Mouse (Mus musculus): ENCODE results near the gene Gm12248. TPM values are rescaled to one million over a fixed set of nuclear protein-coding genes. Genes with fewer than 3 reads are reported as not detected.
A peak's percentile ranks its signal among the peaks of the same experiment; 100 is the strongest.

Gm12248 gene
- polyA plus RNA-seq, 1 experiment from 2014 or later = 0.17 TPM

GRCm38 (mm10) chr11:58129302-58129843, 36.4 kb upstream of the Gm12248 start:
- no peak for ATAC-seq
- no peaks in the 10 kb centered on the region for H3K4me1 ChIP-seq (ENCODE audit: insufficient read depth, low read depth, low read length)
- WGBS = 85% methylated on average over 6 of the region's 6 CpGs
- TF ChIP-seq EP300 (IDR thresholded peaks at IDR 0.05) = no peak
- no peak for TF ChIP-seq CTCF (IDR thresholded peaks at IDR 0.05)
- H3K27me3 ChIP-seq (replicated peaks; ENCODE audit: insufficient read depth, low read length) = no peaks in the 10 kb centered on the region
- DNase-seq (ENCODE audit: low spot score) = no peak
- H3K27ac ChIP-seq (ENCODE audit: low read length) = no peak overlapping the region
- no peak overlapping the region for H3K9ac ChIP-seq (replicated peaks; ENCODE audit: low read depth)
- H3K36me3 ChIP-seq (ENCODE audit: insufficient read depth, low read length) = 0 out of 2 replicates have a peak, but pooled peaks cover 26% of the 10 kb centered on the region
- no peaks in the 10 kb centered on the region for H3K9me3 ChIP-seq (ENCODE audit: low read length)
- H3K4me3 ChIP-seq (ENCODE audit: low read depth, low read length) = no peak overlapping the region
- H3K4me2 ChIP-seq (replicated peaks; ENCODE audit: low read depth, low read length) = no peak overlapping the region

GRCm38 (mm10) chr11:58127544-58127943, 34.6 kb upstream of the Gm12248 start:
- DNase-seq (ENCODE audit: low spot score) (no peak), ATAC-seq (no peak)
- no peaks in the 10 kb centered on the region for H3K9me3 ChIP-seq (ENCODE audit: low read length)
- 60% methylated on average over 2 of the region's 2 CpGs for WGBS
- no peaks in the 10 kb centered on the region for H3K4me1 ChIP-seq (ENCODE audit: insufficient read depth, low read depth, low read length)
- H3K4me3 ChIP-seq (ENCODE audit: low read depth, low read length) = no peak overlapping the region
- H3K36me3 ChIP-seq (ENCODE audit: insufficient read depth, low read length) = 0 out of 2 replicates have a peak, but pooled peaks cover 26% of the 10 kb centered on the region
- H3K27me3 ChIP-seq (replicated peaks; ENCODE audit: insufficient read depth, low read length) = no peaks in the 10 kb centered on the region
- TF ChIP-seq EP300 (IDR thresholded peaks at IDR 0.05) (no peak), CTCF (IDR thresholded peaks at IDR 0.05) (no peak)
- H3K27ac ChIP-seq (ENCODE audit: low read length) = no peak overlapping the region
- H3K4me2 ChIP-seq (replicated peaks; ENCODE audit: low read depth, low read length) = no peak overlapping the region
- H3K9ac ChIP-seq (replicated peaks; ENCODE audit: low read depth) = no peak overlapping the region

- Histone ChIP-seq H3K4me1 (ENCODE audit: insufficient read depth, low read depth, low read length) (no peaks in the 10 kb centered on the region), H3K27ac (ENCODE audit: low read length) (no peak overlapping the region), H3K36me3 (ENCODE audit: insufficient read depth, low read length) (peaks cover 33% of the 10 kb centered on the region; the same call in 1 of the 2 replicates), H3K9me3 (ENCODE audit: low read length) (no peaks in the 10 kb centered on the region), H3K9ac (replicated peaks; ENCODE audit: low read depth) (no peak overlapping the region), H3K27me3 (replicated peaks; ENCODE audit: insufficient read depth, low read length) (no peaks in the 10 kb centered on the region), H3K4me3 (ENCODE audit: low read depth, low read length) (no peak overlapping the region), H3K4me2 (replicated peaks; ENCODE audit: low read depth, low read length) (no peak overlapping the region)
- TF ChIP-seq EP300 (IDR thresholded peaks at IDR 0.05) = no peak
- TF ChIP-seq CTCF (IDR thresholded peaks at IDR 0.05) = peak; percentile 32
- ATAC-seq = peak; percentile 11; the same call in 1 of the 2 replicates
- WGBS = 56% methylated on average over 7 of the region's 7 CpGs
- DNase-seq (ENCODE audit: low spot score) = peak; percentile 32
Observed at GRCm38 (mm10) chr11:58126397-58127160, 33.6 kb upstream of the Gm12248 start.

GRCm38 (mm10) chr11:58125021-58125420, 32.1 kb upstream of the Gm12248 start:
- no peaks in the 10 kb centered on the region for H3K27me3 ChIP-seq (replicated peaks; ENCODE audit: insufficient read depth, low read length)
- no peaks in the 10 kb centered on the region for H3K4me1 ChIP-seq (ENCODE audit: insufficient read depth, low read depth, low read length)
- peaks cover 33% of the 10 kb centered on the region for H3K36me3 ChIP-seq (ENCODE audit: insufficient read depth, low read length)
- DNase-seq (ENCODE audit: low spot score) (no peak), ATAC-seq (no peak)
- no peaks in the 10 kb centered on the region for H3K9me3 ChIP-seq (ENCODE audit: low read length)
- H3K4me2 ChIP-seq (replicated peaks; ENCODE audit: low read depth, low read length) = no peak overlapping the region
- H3K9ac ChIP-seq (replicated peaks; ENCODE audit: low read depth) = no peak overlapping the region
- H3K27ac ChIP-seq (ENCODE audit: low read length) = no peak overlapping the region
- TF ChIP-seq CTCF (IDR thresholded peaks at IDR 0.05) (no peak), EP300 (IDR thresholded peaks at IDR 0.05) (no peak)
- 71% methylated on average over 11 of the region's 11 CpGs for WGBS
- H3K4me3 ChIP-seq (ENCODE audit: low read depth, low read length) = no peak overlapping the region

- WGBS = 91% methylated on average over 2 of the region's 2 CpGs
- Histone ChIP-seq H3K27me3 (replicated peaks; ENCODE audit: insufficient read depth, low read length) (no peaks in the 10 kb centered on the region), H3K4me1 (ENCODE audit: insufficient read depth, low read depth, low read length) (no peaks in the 10 kb centered on the region), H3K4me2 (replicated peaks; ENCODE audit: low read depth, low read length) (no peak overlapping the region), H3K4me3 (ENCODE audit: low read depth, low read length) (no peak overlapping the region), H3K9me3 (ENCODE audit: low read length) (no peaks in the 10 kb centered on the region), H3K9ac (replicated peaks; ENCODE audit: low read depth) (no peak overlapping the region), H3K27ac (ENCODE audit: low read length) (no peak overlapping the region), H3K36me3 (ENCODE audit: insufficient read depth, low read length) (peaks cover 29% of the 10 kb centered on the region)
- DNase-seq (ENCODE audit: low spot score) (no peak), ATAC-seq (no peak)
- no peak for TF ChIP-seq EP300 (IDR thresholded peaks at IDR 0.05)
Observed at GRCm38 (mm10) chr11:58123711-58124110, 30.8 kb upstream of the Gm12248 start.

- Histone ChIP-seq H3K4me1 (ENCODE audit: insufficient read depth, low read depth, low read length) (no peaks in the 10 kb centered on the region), H3K9ac (replicated peaks; ENCODE audit: low read depth) (no peak overlapping the region), H3K36me3 (ENCODE audit: insufficient read depth, low read length) (peaks cover 39% of the 10 kb centered on the region), H3K27me3 (replicated peaks; ENCODE audit: insufficient read depth, low read length) (no peaks in the 10 kb centered on the region), H3K9me3 (ENCODE audit: low read length) (no peaks in the 10 kb centered on the region), H3K4me3 (ENCODE audit: low read depth, low read length) (no peak overlapping the region), H3K4me2 (replicated peaks; ENCODE audit: low read depth, low read length) (no peak overlapping the region), H3K27ac (ENCODE audit: low read length) (no peak overlapping the region)
- DNase-seq (ENCODE audit: low spot score) (no peak), ATAC-seq (no peak)
- no peak for TF ChIP-seq CTCF (IDR thresholded peaks at IDR 0.05)
- no peak for TF ChIP-seq EP300 (IDR thresholded peaks at IDR 0.05)
- 80% methylated on average over 9 of the region's 9 CpGs for WGBS
Observed at GRCm38 (mm10) chr11:58121351-58121750, 28.4 kb upstream of the Gm12248 start.

Measured in lung, postnatal 0 days (tissue).